Mouse (Mus musculus) spleen, postnatal 10 days (tissue): ENCODE measurements around the gene Ryk.

ENCODE experiments used
- DNase-seq, 2 experiments: peaks; one replicate each; pipeline ENCODE4 v3.0.0; 2021 to 2022; ENCODE audit warnings: low spot score in 2 of 2

Ryk gene

GRCm38 (mm10) chr9:102834742-102835591, at the start of gene Ryk:
Gene Ryk (plus strand): TSS chr9:102834917.
- peak; percentile 49 to 71 for DNase-seq

- no peak for DNase-seq
These were observed 45.2 kb upstream of the Ryk start for GRCm38 (mm10) chr9:102789491-102789890.

GRCm38 (mm10) chr9:102791845-102792244, 42.9 kb upstream of the Ryk start:
- DNase-seq, result peak in 1 of 2 experiments; percentile 56

- DNase-seq, result no peak
These were observed 41.9 kb upstream of the Ryk start for GRCm38 (mm10) chr9:102792836-102793235.

GRCm38 (mm10) chr9:102793286-102793809, 41.4 kb upstream of the Ryk start:
- DNase-seq, result no peak

- DNase-seq, result no peak
These were observed 36.3 kb upstream of the Ryk start for GRCm38 (mm10) chr9:102798406-102798805.

GRCm38 (mm10) chr9:102806056-102806573, 28.6 kb upstream of the Ryk start:
- no peak for DNase-seq

- DNase-seq, result no peak
These were observed 23.5 kb upstream of the Ryk start for GRCm38 (mm10) chr9:102811192-102811591.

- no peak for DNase-seq
These were observed 16.5 kb upstream of the Ryk start for GRCm38 (mm10) chr9:102818228-102818627.

GRCm38 (mm10) chr9:102828604-102829003, 6.1 kb upstream of the Ryk start:
- DNase-seq, result no peak

- no peak for DNase-seq
These were observed 3.2 kb upstream of the Ryk start for GRCm38 (mm10) chr9:102831541-102831940.

- DNase-seq, result no peak
These were observed 339 bp upstream of the Ryk start for GRCm38 (mm10) chr9:102834414-102834741.

- DNase-seq, result no peak
These were observed 1.6 kb downstream of the Ryk start for GRCm38 (mm10) chr9:102836279-102836678.

- DNase-seq, result peak in 1 of 2 experiments; percentile 46
These were observed 6.4 kb downstream of the Ryk start for GRCm38 (mm10) chr9:102840792-102841778.

GRCm38 (mm10) chr9:102841832-102842231, 7.1 kb downstream of the Ryk start:
- no peak for DNase-seq

- DNase-seq, result no peak
These were observed 7.8 kb downstream of the Ryk start for GRCm38 (mm10) chr9:102842498-102842897.

- no peak for DNase-seq
These were observed 8.9 kb downstream of the Ryk start for GRCm38 (mm10) chr9:102843577-102843976.

- no peak for DNase-seq
These were observed 11.1 kb downstream of the Ryk start for GRCm38 (mm10) chr9:102845851-102846250.

- no peak for DNase-seq
These were observed 11.6 kb downstream of the Ryk start for GRCm38 (mm10) chr9:102846348-102846747.

GRCm38 (mm10) chr9:102852076-102853022, 17.6 kb downstream of the Ryk start:
- no peak for DNase-seq

GRCm38 (mm10) chr9:102857856-102858255, 23.1 kb downstream of the Ryk start:
- no peak for DNase-seq
